Mouse (Mus musculus) heart, postnatal 0 days (tissue): ENCODE results near the gene Ctsg.

Experiments used
- CTCF ChIP-seq: IDR thresholded peaks from 2 replicates; pipeline ENCODE4 v1.5.1; 2016; ENCODE audit warnings: antibody characterized with exemption, control low read depth, low read depth
- EP300 ChIP-seq: IDR thresholded peaks from 2 replicates; pipeline ENCODE4 v1.6.1; 2016; ENCODE audit warnings: antibody characterized with exemption, low read depth

GRCm38 (mm10) chr14:56128341-56128740 is 26.0 kb upstream of the Ctsg start:
- peak; percentile 17; the same call in 1 of the 2 replicates for TF ChIP-seq CTCF
- TF ChIP-seq EP300: no peak
